In the genomic region with DNA sequence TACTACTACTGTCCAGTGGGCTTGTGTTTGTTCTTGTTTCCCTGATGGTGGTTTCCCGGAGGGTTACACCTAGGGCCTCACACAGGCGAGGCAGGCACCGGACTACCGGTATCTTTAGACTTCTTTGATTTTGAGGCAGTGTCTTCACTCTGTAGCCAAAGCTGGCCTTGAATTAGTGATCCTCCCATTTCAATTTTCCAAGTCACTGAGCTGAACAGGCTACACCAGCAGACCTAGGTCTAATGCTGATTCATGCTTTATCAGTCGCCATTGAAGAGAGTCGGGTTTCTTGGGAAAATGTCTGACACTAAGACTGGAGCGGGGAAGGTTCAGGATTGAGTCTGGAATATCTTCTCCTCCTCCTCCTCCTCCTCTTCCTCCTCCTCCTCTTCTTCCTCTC, we compare ENCODE assay signal across 16 mouse cellular contexts.
"Had no signal": no experiment of that assay in that cellular context is flagged by ENCODE, and none has a peak within 500 bp of the region (broad histone marks: within the 10 kb centered on the region; RNA-seq: fewer than 3 reads in every experiment).

No protein-coding gene starts in this region.

- H3K4me3 ChIP-seq: neural tube, embryonic 13.5 days; neural tube, embryonic 15.5 days; stomach, embryonic 15.5 days had no signal

- H3K4me1 ChIP-seq: neural tube, embryonic 13.5 days; neural tube, embryonic 15.5 days; stomach, embryonic 15.5 days had no signal

- H3K36me3 ChIP-seq: neural tube, embryonic 13.5 days; neural tube, embryonic 15.5 days; stomach, embryonic 15.5 days had no signal

- H3K27me3 ChIP-seq: neural tube, embryonic 13.5 days; neural tube, embryonic 15.5 days; stomach, embryonic 15.5 days had no signal

- H3K27ac ChIP-seq: neural tube, embryonic 13.5 days; neural tube, embryonic 15.5 days; stomach, embryonic 15.5 days; stomach, postnatal 0 days had no signal

- H3K9me3 ChIP-seq: stomach, embryonic 15.5 days had no signal

- H3K9ac ChIP-seq: neural tube, embryonic 13.5 days; neural tube, embryonic 15.5 days; stomach, embryonic 15.5 days had no signal

- H3K4me2 ChIP-seq: neural tube, embryonic 13.5 days; neural tube, embryonic 15.5 days; stomach, embryonic 15.5 days had no signal

- DNase-seq: retina, postnatal 1 day; right cerebral cortex, adult 18-20 months; right cerebral cortex, postnatal 14 days; right cerebral cortex, postnatal 25 days; right cerebral cortex, postnatal 4 days; spleen, adult 18-20 months; thymus, adult 18-20 months; thymus, adult 2 months; thymus, postnatal 14 days; thymus, postnatal 25 days; thymus, postnatal 36 days; thymus, postnatal 4 days had no signal
